Mouse (Mus musculus): ENCODE results near the gene Cfd. TPM values are rescaled to one million over a fixed set of nuclear protein-coding genes. Genes with fewer than 3 reads are reported as not detected.
"Not testable (repeated sequence)": the region's sequence is repeated elsewhere in the genome, so short reads cannot be mapped to it uniquely, and the experiment has no call there.

Gene Cfd
- polyA plus RNA-seq, 1 experiment from 2014 or later: not detected

DNA sequence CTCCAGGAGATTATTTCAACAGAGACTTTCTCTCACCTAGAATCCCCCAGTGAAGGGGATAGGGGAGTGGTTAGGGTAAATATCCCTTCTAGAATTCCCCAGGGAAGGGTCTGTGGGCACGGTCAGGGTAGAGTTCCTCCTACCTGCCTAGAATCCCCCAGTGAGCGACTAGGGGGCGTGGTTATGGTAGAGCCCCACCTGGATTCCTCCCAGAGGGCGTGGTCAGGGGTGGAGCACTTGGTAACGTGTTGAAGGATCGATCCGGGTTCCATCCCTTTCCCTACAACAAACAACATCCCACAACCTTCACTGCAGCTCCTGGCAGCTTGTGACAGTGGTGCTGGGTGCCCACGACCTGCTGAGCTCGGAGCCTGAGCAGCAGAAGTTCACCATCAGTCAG lies 9.9 kb upstream of the Cfd start:
- peaks cover 4% of the 10 kb centered on the region; the same call in 1 of the 2 replicates for H3K27me3 ChIP-seq (replicated peaks; ENCODE audit: control insufficient read depth, insufficient read depth, low read length)
- H3K9me3 ChIP-seq (ENCODE audit: control insufficient read depth, low read length): no peaks in the 10 kb centered on the region
- H3K9ac ChIP-seq (ENCODE audit: low read depth, low read length): no peak overlapping the region
- ATAC-seq: no peak
- H3K36me3 ChIP-seq (ENCODE audit: control insufficient read depth, insufficient read depth, low read length): no peaks in the 10 kb centered on the region
- no peak overlapping the region for H3K4me3 ChIP-seq (ENCODE audit: low read length)
- no peak overlapping the region for H3K4me2 ChIP-seq (ENCODE audit: low read length)
- H3K27ac ChIP-seq (ENCODE audit: low read depth, low read length): no peak overlapping the region
- peaks cover 5% of the 10 kb centered on the region; the same call in 1 of the 2 replicates for H3K4me1 ChIP-seq (ENCODE audit: control insufficient read depth, insufficient read depth, low read depth, low read length)
- WGBS: 16% methylated on average over 9 of the region's 9 CpGs

DNA sequence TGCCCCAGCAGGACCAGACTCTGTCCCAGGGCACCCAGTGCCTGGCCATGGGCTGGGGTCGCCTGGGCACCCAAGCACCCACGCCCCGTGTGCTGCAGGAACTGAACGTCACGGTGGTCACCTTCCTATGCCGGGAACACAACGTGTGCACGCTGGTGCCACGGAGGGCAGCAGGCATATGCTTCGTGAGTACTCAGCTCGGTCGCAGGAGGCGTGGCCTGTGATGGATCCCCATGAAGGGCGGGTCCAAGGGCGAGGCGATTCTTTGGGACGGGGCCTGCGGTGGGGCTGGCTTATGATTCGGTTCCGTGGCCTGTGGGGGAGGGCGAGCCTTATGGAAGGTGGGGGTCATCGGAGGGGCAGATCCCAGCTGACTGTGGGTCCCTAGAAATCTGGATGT lies 8.7 kb upstream of the Cfd start:
- no peak overlapping the region for H3K27ac ChIP-seq (ENCODE audit: low read depth, low read length)
- 0 out of 2 replicates have a peak overlapping the region, but pooled peaks have one; percentile 6 for H3K4me3 ChIP-seq (ENCODE audit: low read length)
- H3K36me3 ChIP-seq (ENCODE audit: control insufficient read depth, insufficient read depth, low read length): no peaks in the 10 kb centered on the region
- H3K4me1 ChIP-seq (ENCODE audit: control insufficient read depth, insufficient read depth, low read depth, low read length): peaks cover 5% of the 10 kb centered on the region; the same call in 1 of the 2 replicates
- 9% methylated on average over 22 of the region's 22 CpGs for WGBS
- peak overlapping the region; percentile 43 for H3K9ac ChIP-seq (ENCODE audit: low read depth, low read length)
- ATAC-seq: peak; percentile 22; the same call in 1 of the 2 replicates
- H3K27me3 ChIP-seq (replicated peaks; ENCODE audit: control insufficient read depth, insufficient read depth, low read length): peaks cover 4% of the 10 kb centered on the region; the same call in 1 of the 2 replicates
- H3K9me3 ChIP-seq (ENCODE audit: control insufficient read depth, low read length): no peaks in the 10 kb centered on the region
- peak overlapping the region; percentile 27 for H3K4me2 ChIP-seq (ENCODE audit: low read length)

DNA sequence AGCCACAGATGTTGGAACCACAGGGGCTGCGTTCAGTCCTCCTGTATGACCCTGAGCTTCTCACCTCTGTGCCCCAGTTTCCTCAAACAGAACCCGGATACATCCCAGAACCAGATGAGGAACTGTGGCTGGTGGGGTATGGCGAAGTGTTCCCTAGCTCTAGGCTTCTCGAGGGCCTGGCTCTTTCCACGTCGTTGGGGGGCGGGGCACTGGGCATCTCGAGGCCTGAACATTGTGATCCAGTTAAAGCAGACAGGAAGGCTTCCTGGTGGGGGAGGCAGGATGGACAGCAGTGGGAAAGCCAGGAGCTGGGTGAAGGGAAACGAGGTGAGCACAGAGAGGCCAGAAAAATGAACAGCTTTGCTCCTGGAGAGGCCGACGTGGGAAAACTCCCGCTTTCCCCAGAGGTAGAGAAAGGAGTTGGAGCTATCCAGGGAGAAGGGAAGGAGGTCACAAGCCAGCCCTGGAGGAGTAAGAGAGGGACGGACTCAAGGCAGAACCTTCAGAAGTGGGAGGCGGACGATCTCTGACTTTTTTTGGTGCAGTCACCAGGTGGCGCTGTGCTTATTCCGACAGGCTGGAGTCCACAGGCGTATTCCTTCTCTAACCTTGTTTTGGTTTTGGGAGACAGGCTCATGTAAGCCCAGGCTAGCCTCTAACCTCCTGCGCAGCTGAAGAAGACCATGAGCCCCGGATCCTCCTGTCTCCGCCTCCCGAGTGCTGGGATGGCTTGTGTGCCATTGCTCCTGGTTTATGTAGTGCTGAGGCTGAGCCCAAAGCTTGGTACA lies 7.2 kb upstream of the Cfd start:
- Histone ChIP-seq H3K4me2 (ENCODE audit: low read length) (peak overlapping the region; percentile 15; the same call in 1 of the 2 replicates), H3K9me3 (ENCODE audit: control insufficient read depth, low read length) (no peaks in the 10 kb centered on the region), H3K27me3 (replicated peaks; ENCODE audit: control insufficient read depth, insufficient read depth, low read length) (peaks cover 4% of the 10 kb centered on the region; the same call in 1 of the 2 replicates), H3K27ac (ENCODE audit: low read depth, low read length) (no peak overlapping the region), H3K4me3 (ENCODE audit: low read length) (no peak overlapping the region), H3K9ac (ENCODE audit: low read depth, low read length) (peak overlapping the region; percentile 11; the same call in 1 of the 2 replicates), H3K4me1 (ENCODE audit: control insufficient read depth, insufficient read depth, low read depth, low read length) (peaks cover 5% of the 10 kb centered on the region; the same call in 1 of the 2 replicates), H3K36me3 (ENCODE audit: control insufficient read depth, insufficient read depth, low read length) (no peaks in the 10 kb centered on the region)
- ATAC-seq: peak; percentile 34; the same call in 1 of the 2 replicates
- 18% methylated on average over 22 of the region's 22 CpGs for WGBS

DNA sequence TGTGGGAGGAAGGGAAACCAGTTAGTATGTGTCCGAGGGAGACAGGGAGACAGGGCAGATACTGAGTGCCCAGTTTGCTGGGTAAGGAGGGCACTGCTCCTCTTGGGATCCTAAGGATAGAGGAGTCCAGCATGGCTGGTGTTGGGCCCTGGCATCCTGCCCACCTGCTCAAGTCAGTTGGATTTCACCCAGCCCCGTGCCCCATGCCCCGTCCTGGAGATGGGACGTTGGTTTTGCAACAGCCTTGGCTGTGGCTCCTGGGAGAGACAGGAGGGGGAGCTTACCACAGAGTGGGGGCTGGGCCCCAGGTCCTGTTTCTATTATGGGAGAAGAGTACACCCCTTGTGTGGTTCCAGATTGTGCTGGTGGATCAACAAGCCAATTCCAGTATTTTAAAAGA lies 6.2 kb upstream of the Cfd start:
- peaks cover 5% of the 10 kb centered on the region; the same call in 1 of the 2 replicates for H3K4me1 ChIP-seq (ENCODE audit: control insufficient read depth, insufficient read depth, low read depth, low read length)
- H3K27me3 ChIP-seq (replicated peaks; ENCODE audit: control insufficient read depth, insufficient read depth, low read length): peaks cover 4% of the 10 kb centered on the region; the same call in 1 of the 2 replicates
- no peak overlapping the region for H3K4me3 ChIP-seq (ENCODE audit: low read length)
- H3K9me3 ChIP-seq (ENCODE audit: control insufficient read depth, low read length): no peaks in the 10 kb centered on the region
- H3K9ac ChIP-seq (ENCODE audit: low read depth, low read length): no peak overlapping the region
- H3K27ac ChIP-seq (ENCODE audit: low read depth, low read length): no peak overlapping the region
- 72% methylated on average over 4 of the region's 4 CpGs for WGBS
- peak; percentile 16; the same call in 1 of the 2 replicates for ATAC-seq
- H3K4me2 ChIP-seq (ENCODE audit: low read length): no peak overlapping the region
- H3K36me3 ChIP-seq (ENCODE audit: control insufficient read depth, insufficient read depth, low read length): no peaks in the 10 kb centered on the region

DNA sequence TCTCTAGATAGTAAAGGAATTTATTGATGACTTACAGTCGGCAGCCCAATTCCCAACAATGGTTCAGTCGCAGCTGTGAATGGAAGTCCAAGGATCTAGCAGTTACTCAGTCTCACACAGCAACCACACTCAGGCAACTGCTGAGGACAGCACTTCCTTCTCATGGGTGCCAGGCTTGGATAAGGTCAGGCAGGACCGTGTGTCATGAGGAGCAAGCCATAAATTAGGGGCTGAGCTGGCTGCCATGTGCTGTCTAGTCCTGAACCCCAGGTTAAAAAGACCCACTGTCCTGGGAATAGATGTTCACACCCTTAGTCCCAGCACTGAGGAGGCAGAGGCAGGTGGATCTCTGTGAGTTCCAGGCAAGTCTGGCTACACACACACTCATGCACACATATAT lies 5.7 kb upstream of the Cfd start:
- ATAC-seq; H3K9ac ChIP-seq (ENCODE audit: low read depth, low read length); H3K4me1 ChIP-seq (ENCODE audit: control insufficient read depth, insufficient read depth, low read depth, low read length); H3K36me3 ChIP-seq (ENCODE audit: control insufficient read depth, insufficient read depth, low read length); H3K27ac ChIP-seq (ENCODE audit: low read depth, low read length); H3K9me3 ChIP-seq (ENCODE audit: control insufficient read depth, low read length); H3K4me2 ChIP-seq (ENCODE audit: low read length); H3K27me3 ChIP-seq (replicated peaks; ENCODE audit: control insufficient read depth, insufficient read depth, low read length); H3K4me3 ChIP-seq (ENCODE audit: low read length): not testable (repeated sequence)
- 76% methylated on average over 2 of the region's 3 CpGs for WGBS

DNA sequence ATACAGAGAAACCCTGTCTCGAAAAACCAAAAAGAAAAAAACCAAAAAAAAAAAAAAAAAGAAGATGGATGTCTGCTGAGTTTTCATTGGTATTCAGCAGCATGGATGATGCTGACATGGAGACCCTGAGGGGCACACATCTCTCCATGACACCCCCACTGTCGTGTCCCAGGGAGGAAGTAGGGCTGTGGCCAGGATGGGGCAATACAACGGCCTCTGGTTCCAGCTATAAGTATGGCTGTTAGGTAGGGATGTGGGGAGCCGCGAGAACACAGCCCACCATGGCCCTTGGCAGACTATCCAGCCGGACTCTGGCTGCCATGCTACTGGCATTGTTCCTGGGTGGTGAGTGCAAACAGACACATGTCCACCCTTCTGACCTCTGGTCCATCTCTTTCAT lies 4.6 kb upstream of the Cfd start, which contains the start of gene Elane:
TSS of gene Elane (plus strand) at position 194 of the 400 bp plus-strand sequence.
- Histone ChIP-seq H3K36me3 (ENCODE audit: control insufficient read depth, insufficient read depth, low read length) (no peaks in the 10 kb centered on the region), H3K27ac (ENCODE audit: low read depth, low read length) (no peak within 1 kb of the TSS), H3K4me2 (ENCODE audit: low read length) (no peak within 1 kb of the TSS), H3K27me3 (replicated peaks; ENCODE audit: control insufficient read depth, insufficient read depth, low read length) (peaks cover 4% of the 10 kb centered on the region; the same call in 1 of the 2 replicates), H3K4me1 (ENCODE audit: control insufficient read depth, insufficient read depth, low read depth, low read length) (peaks cover 5% of the 10 kb centered on the region; the same call in 1 of the 2 replicates), H3K9me3 (ENCODE audit: control insufficient read depth, low read length) (no peaks in the 10 kb centered on the region), H3K4me3 (ENCODE audit: low read length) (no peak within 1 kb of the TSS), H3K9ac (ENCODE audit: low read depth, low read length) (no peak within 1 kb of the TSS)
- no peak for ATAC-seq
- WGBS: 80% methylated on average over 6 of the region's 6 CpGs

DNA sequence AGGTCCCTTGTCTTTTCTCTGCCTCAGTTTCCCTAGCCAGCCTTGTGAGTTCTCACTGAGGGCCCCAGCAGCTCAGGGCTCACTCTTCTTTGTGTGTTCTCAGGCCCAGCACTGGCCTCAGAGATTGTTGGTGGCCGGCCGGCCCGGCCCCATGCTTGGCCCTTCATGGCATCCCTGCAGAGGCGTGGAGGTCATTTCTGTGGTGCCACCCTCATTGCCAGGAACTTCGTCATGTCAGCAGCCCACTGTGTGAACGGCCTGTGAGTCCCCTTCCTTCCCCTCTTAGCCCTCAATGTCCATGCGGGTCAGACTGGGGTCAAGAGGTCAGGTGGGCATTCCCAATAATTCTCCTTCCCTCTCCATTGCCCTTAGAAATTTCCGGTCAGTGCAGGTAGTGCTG lies 4.0 kb upstream of the Cfd start:
- Histone ChIP-seq H3K9me3 (ENCODE audit: control insufficient read depth, low read length) (no peaks in the 10 kb centered on the region), H3K4me2 (ENCODE audit: low read length) (no peak overlapping the region), H3K4me1 (ENCODE audit: control insufficient read depth, insufficient read depth, low read depth, low read length) (peaks cover 5% of the 10 kb centered on the region; the same call in 1 of the 2 replicates), H3K36me3 (ENCODE audit: control insufficient read depth, insufficient read depth, low read length) (no peaks in the 10 kb centered on the region), H3K9ac (ENCODE audit: low read depth, low read length) (no peak overlapping the region), H3K27me3 (replicated peaks; ENCODE audit: control insufficient read depth, insufficient read depth, low read length) (no peaks in the 10 kb centered on the region), H3K27ac (ENCODE audit: low read depth, low read length) (no peak overlapping the region), H3K4me3 (ENCODE audit: low read length) (no peak overlapping the region)
- WGBS: 79% methylated on average over 8 of the region's 8 CpGs
- ATAC-seq: no peak

DNA sequence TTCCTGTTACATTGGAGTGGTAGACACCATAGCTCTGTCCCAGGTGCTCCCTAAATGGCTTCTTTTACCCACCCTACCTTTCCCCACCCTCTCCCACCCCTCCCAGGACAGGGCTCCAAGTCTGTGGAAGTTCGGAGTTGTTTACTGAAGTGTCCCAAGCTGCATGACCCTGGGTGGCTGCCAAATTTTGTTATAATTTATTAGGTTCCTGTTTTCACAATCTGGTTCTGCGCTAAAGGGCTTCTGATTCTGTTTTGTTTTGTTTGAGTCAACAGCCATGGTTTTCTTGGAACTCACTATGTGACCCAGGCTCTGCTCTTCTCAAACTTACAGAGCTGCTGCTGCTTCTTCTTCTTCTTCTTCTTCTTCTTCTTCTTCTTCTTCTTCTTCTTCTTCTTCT lies 1.3 kb upstream of the Cfd start:
- ATAC-seq: no peak
- no peak overlapping the region for H3K4me2 ChIP-seq (ENCODE audit: low read length)
- no peaks in the 10 kb centered on the region; the same call in 1 of the 2 replicates for H3K4me1 ChIP-seq (ENCODE audit: control insufficient read depth, insufficient read depth, low read depth, low read length)
- no peaks in the 10 kb centered on the region for H3K9me3 ChIP-seq (ENCODE audit: control insufficient read depth, low read length)
- 0 out of 2 replicates have a peak, but pooled peaks cover 4% of the 10 kb centered on the region for H3K36me3 ChIP-seq (ENCODE audit: control insufficient read depth, insufficient read depth, low read length)
- H3K9ac ChIP-seq (ENCODE audit: low read depth, low read length): no peak overlapping the region
- WGBS: 91% methylated on average over 2 of the region's 2 CpGs
- H3K27me3 ChIP-seq (replicated peaks; ENCODE audit: control insufficient read depth, insufficient read depth, low read length): no peaks in the 10 kb centered on the region
- H3K4me3 ChIP-seq (ENCODE audit: low read length): no peak overlapping the region
- H3K27ac ChIP-seq (ENCODE audit: low read depth, low read length): no peak overlapping the region

DNA sequence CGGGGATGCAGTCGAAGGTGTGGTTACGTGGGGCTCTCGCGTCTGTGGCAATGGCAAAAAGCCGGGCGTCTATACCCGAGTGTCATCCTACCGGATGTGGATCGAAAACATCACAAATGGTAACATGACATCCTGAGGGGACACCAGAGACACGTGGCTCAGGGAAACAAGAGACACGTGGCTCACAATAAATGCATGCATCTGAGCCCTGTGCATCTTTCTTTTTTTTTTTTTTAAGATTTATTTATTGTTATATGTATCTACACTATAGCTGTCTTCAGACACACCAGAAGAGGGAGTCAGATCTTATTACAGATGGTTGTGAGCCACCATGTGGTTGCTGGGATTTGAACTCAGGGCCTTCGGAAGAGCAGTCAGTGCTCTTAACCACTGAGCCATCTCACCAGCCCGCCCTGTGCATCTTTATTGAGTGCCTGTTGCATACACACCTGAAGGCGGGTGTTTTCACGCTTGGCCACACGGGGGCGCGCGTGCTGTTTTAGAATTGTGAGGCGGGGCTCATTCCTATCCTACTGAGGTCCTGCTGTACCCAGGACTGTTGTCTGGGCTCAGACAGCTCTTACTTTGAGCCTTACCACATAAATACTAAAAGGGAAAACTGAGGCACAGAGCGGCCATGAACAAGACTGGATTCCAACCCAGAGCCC lies 1.9 kb downstream of the Cfd start:
- H3K4me3 ChIP-seq (ENCODE audit: low read length); H3K27ac ChIP-seq (ENCODE audit: low read depth, low read length); H3K4me1 ChIP-seq (ENCODE audit: control insufficient read depth, insufficient read depth, low read depth, low read length); H3K27me3 ChIP-seq (replicated peaks; ENCODE audit: control insufficient read depth, insufficient read depth, low read length); H3K9ac ChIP-seq (ENCODE audit: low read depth, low read length); H3K4me2 ChIP-seq (ENCODE audit: low read length); H3K9me3 ChIP-seq (ENCODE audit: control insufficient read depth, low read length): not testable (repeated sequence)
- 41% methylated on average over 22 of the region's 22 CpGs for WGBS
- peaks cover 18% of the 10 kb centered on the region for H3K36me3 ChIP-seq (ENCODE audit: control insufficient read depth, insufficient read depth, low read length)
- peak; percentile 63 for ATAC-seq
